Mouse (Mus musculus) retina, embryonic 14.5 days (tissue): ENCODE data around the gene Fscn2.
A peak's percentile ranks its signal among the peaks of the same experiment; 100 is the strongest.

Experiments used
- DNase-seq: peaks from one replicate; pipeline ENCODE4 v3.0.0-alpha.2; 2015; ENCODE audit warnings: low spot score

The Fscn2 gene

DNA sequence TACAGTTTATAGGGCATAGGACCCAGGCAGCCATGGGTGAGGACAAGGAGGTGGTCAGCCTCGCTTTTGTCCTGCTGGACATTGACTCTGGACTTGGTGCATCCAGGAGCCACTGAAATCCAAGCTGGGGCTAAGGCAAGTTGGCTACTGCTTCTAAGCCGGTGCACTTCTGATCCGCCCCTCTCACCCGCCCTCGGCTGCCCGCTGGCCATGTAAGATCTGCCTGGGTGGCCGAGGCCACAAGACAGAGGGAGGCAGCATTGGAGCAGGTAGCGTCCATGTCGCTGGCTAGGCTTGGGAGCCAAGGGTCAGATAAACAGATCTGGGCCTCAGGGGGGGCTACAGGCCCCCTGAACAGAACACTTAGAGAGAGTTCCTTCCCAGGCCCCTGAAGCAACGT lies at the start of gene Fscn2:
Fscn2 (plus strand) TSS at position 240 of the 400 bp plus-strand sequence.
- no peak for DNase-seq

- no peak for DNase-seq
Observed at GRCm38 (mm10) chr11:120311561-120311960, 49.8 kb upstream of the Fscn2 start.

GRCm38 (mm10) chr11:120312069-120312468 lies 49.3 kb upstream of the Fscn2 start:
- no peak for DNase-seq

GRCm38 (mm10) chr11:120313906-120314685 lies 47.2 kb upstream of the Fscn2 start:
- no peak for DNase-seq

DNA sequence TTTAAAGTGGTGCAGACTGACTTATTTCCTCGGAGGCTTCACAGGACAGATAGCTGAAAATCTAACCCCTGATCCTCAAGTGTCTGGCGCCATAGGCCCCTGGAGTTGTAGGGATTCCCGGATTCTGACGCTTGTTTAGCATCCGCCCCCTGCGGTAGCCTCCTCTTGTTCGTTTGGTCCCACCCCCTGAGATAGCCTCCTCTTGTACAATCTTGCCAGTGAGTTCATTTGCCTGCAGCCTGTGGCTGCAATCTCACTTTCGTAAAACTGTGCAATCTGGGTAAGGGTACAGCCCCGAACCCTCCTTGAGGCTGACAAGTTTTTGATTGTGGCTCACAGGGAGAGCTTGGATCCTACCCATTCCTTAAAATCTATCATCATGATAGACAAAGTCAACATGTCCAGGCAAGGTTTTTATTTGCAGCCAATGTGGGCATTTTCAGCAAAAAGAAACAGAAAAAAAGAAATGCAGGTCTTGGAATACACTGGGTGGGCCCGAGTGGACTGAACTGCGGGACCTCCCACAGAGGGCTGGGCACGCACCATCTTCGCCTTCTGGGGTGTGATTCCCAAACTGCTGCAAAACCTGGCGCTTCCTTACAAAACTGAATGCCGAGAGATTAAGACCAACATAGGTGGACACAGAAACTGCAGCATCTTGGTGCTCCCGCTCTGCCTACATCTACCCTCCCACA lies 46.5 kb upstream of the Fscn2 start:
- DNase-seq: no peak

GRCm38 (mm10) chr11:120315416-120315761 lies 45.9 kb upstream of the Fscn2 start:
- no peak for DNase-seq

- peak; percentile 96 for DNase-seq
Observed at GRCm38 (mm10) chr11:120315832-120316689, 45.3 kb upstream of the Fscn2 start.

GRCm38 (mm10) chr11:120316690-120317254 lies 44.6 kb upstream of the Fscn2 start:
- no peak for DNase-seq

- DNase-seq: no peak
Observed at GRCm38 (mm10) chr11:120317456-120317855, 43.9 kb upstream of the Fscn2 start.

DNA sequence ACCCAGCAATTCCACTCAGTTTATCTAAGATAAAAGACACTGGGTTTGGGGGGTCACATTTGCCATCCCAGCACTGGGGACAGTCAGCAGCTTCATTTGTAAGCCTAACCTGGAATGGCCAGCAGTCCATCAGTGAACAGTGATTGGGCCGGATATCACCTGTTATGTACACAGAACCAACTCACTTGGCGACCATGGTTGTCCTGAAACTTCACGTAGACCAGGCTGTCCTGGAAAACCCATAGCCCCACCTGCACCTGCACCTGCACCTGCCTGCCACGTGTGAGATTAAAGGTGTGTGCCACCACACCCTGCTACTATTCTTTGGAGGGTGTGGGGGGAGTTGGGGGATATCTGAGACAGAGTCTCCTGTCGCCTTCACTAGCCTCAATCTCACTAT lies 42.0 kb upstream of the Fscn2 start:
- no peak for DNase-seq

DNA sequence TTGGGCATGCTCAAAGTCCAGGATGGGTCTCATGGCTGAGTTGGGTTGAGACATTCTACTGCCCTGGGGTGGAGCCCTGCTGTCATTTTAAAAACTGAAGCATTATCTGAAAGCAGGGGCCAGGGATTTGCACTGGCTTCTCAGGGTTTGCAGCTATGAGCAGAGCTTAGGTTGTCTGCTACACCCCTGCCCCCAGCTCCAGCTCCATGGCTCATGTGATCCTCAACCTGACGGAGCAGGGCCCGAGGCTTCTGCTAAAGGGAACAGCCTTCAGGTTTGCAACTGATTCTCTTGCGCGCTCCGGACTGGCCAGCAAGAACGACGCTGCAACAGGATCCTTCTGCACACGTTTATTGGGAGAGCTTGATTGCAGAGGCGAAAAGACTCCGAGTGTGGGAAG lies 41.2 kb upstream of the Fscn2 start:
- no peak for DNase-seq

GRCm38 (mm10) chr11:120335431-120336021 lies 25.8 kb upstream of the Fscn2 start:
- DNase-seq: no peak

DNA sequence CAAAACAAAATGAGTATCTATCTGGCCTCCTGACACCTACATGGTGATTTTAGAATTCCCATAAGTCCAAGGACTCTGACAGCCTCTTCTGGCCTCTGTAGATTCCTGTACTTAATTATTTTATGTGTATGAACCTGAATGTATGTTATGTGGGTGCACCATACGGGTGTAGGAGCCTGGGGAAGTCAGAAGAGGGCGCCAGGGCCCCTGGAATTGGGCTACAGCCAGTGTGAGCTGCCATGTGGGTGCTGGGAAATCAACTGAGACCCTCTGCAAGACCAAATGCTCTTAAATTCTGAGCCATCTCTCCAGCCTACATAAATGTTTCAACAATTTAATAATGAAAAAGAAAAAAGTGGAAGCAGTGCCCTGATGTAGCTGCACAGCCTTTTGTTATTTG lies 23.9 kb upstream of the Fscn2 start:
- no peak for DNase-seq

DNA sequence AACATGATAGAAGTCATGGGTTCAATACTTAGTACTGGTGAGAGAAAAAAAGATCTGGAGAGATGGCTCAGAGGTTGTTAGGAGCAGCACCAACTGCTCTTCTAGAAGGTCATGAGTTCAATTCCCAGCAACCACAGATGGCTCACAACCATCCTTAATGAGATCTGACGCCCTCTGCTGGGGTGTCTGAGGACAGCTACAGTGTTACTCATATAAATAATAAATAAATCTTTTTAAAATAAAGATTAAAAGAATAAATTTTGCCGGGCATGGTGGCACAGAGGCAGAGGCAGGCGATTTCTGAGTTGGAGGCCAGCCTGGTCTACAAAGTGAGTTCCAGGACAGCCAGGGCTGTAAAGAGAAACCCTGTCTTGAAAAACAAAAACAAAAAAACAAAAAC lies 22.5 kb upstream of the Fscn2 start:
- DNase-seq: no peak

DNA sequence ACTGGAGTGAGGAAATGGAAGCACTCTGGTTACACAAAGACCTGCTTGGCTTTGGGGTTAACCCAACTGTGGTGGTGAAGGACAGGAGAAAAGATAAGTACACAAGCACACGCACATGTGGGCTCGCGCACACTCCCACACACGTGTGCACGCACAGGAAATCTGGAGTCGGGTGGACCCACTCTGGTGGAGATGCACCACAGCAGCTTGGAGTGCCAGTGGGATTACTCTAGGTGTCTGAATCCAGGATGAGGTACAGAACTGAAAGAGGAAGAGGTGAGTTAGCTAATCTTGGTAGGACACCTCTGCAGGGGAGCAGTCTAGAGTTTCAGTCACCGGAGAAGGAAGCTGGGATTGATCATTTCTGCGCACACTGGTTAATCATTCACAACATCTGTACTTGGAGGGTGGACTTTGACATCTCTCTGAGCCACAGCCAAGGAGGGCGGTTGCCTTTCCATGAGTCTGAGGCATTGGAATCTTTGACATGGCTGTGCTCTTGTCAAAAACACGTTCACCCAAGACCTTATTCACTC lies 21.3 kb upstream of the Fscn2 start:
- DNase-seq: peak; percentile 10

GRCm38 (mm10) chr11:120341661-120342060 lies 19.7 kb upstream of the Fscn2 start:
- no peak for DNase-seq

DNA sequence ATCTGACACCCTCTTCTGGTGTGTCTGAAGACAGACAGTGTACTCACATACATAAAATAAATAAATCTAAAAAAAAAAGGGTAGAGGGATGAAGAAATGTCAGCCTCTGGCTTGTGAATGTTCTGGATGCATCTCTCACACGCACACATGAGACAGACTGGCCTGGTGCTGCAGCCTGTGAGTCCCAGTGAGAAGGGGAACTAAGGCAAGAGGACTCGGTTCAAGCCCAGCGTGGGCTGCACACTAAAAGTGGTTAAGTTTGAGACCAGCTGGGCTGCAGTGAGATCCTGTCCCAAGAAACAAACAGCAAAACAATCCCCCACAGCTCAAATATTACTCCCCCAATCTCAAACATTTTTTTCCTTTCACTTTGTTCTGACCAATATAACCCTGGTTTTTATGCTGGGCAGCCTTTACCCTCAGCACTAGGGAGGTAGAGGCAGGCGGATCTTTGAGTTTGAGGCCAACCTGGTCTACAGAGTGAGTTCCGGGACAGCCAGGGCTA lies 18.6 kb upstream of the Fscn2 start:
- peak; percentile 8 for DNase-seq

DNA sequence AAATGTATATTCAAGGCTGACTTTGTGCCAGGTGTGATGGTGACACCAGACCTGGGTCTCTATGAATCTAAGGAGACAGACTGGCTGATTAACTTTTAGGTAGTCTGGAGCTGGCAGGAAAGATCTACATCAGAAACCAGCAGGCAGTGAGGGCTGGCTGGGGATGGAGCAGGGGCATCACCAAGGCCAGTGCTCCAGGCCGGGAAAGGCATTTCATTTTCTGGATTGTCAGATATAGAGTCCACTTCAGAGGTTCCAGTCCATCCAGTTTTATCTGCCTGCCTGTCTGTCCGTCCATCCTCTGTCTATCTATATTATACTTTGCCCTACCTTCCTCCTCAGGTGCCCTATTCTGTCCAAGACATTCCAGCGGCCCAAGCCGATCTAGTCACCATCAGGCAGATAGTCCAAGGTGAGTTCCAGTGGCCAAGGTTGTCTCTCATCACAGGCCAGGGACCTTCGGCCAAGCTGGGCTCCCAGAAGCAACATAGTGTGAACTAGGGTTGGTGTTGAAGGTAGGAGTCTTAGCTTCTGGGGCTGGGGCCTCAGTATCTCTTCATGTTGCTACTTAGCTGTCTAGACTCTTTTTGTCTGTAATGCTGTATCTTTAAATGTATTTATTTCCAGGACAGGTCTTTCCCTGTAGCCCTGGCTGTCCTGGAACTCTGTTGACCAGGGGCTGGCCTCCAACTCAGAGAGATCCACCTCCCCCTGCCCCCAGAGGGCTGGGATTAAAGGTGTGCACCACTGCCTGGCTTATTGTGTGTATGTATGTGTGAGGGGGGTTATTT lies 17.6 kb upstream of the Fscn2 start:
- DNase-seq: peak; percentile 44

DNA sequence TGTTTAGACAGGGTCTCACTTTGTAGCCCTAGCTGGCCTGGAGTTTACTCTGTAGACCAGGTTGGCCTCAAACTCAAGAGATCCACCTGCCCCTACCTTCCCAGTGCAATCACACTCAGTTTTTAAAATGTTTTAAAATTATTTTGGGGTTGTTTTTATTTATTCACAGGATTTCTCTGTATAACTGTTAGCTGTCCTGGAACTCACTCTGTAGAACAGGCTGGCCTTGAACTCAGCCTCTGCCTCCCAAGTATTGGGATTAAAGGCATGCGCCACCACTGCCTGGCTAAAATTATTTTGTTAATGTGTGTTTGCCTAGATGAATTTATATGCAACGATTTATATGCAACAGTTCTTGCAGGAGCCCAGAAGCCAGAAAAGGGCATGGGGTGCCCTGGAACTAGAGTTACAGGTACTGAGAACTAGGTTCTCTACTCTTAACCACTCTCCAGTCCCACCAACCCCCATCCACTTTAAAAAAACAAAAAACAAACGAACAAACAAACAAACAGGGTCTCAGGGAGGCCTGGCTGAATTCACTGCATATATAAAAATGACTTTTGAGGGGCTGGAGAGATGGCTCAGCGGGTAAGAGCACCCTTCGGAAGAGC lies 16.9 kb upstream of the Fscn2 start:
- no peak for DNase-seq

DNA sequence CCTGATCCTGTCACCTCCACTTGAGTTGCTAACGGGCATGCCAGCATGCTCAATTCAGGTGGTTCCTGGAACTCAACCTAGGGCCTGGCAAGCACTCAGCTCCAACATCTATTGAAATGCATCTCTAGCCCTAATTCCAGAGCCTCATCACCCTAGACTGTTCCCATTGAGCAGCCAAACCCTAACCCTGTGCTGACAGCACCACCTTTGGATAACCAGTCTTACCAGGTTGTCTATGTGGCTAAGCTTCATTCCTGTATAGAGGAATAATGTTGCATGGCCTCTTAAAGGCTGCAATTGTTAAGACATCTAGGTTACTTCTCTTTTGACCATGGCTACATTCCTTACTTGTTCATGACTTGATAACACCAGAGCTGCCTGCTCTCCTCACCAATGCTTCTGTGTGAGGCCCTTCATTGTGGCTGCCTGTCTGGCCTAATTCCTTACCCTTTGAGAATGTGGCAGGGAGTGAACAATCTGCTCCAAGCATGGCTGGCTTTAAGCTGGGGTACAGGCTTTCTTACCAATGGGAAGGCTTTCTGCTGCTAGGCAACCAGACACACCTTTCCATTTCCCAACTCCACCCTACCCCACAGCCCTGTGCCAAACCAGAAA lies 16.2 kb upstream of the Fscn2 start:
- no peak for DNase-seq
